Mouse (Mus musculus) erythroblast, embryonic 14.5 days (primary cell): ENCODE results near the gene Oas1e. TPM values are rescaled to one million over a fixed set of nuclear protein-coding genes. Genes with fewer than 3 reads are reported as not detected.
"Not testable (repeated sequence)": the region's sequence is repeated elsewhere in the genome, so short reads cannot be mapped to it uniquely, and the experiment has no call there.

Source experiments
- H3K27me3 ChIP-seq: 2 replicates; pipeline ENCODE4 v1.6.1; 2012; ENCODE audit warnings: inconsistent platforms; ENCODE audit not compliant: control insufficient read depth
- H3K36me3 ChIP-seq: 2 replicates; pipeline ENCODE4 v1.6.1; 2012; ENCODE audit warnings: mild to moderate bottlenecking, inconsistent platforms; ENCODE audit not compliant: control insufficient read depth
- H3K4me1 ChIP-seq: 2 replicates; pipeline ENCODE4 v1.6.1; 2012; ENCODE audit warnings: inconsistent platforms; ENCODE audit not compliant: control insufficient read depth
- H3K4me3 ChIP-seq: replicated peaks from 2 replicates; pipeline ENCODE3; 2012; ENCODE audit warnings: moderate library complexity, mild to moderate bottlenecking, inconsistent platforms
- H3K9me3 ChIP-seq: 2 replicates; pipeline ENCODE4 v1.6.1; 2012; ENCODE audit warnings: low read length, inconsistent platforms, mixed read lengths; ENCODE audit not compliant: control insufficient read depth
- GATA1 ChIP-seq: IDR thresholded peaks from 2 replicates; pipeline ENCODE4 v1.6.1; 2012; ENCODE audit warnings: low read length, inconsistent platforms, mixed read lengths
- TAL1 ChIP-seq: IDR thresholded peaks from 3 replicates; pipeline ENCODE4 v1.6.1; 2012; ENCODE audit warnings: low read length, inconsistent platforms, mixed read lengths
- polyA plus RNA-seq: library from polyadenylated mRNA; stranded (reverse); fragments of >175 nt; gene quantifications from 2 replicates; pipeline ENCODE4 v1.2.3, GENCODE M21; 2012

The Oas1e gene
- not detected in 2 replicates for polyA plus RNA-seq

DNA sequence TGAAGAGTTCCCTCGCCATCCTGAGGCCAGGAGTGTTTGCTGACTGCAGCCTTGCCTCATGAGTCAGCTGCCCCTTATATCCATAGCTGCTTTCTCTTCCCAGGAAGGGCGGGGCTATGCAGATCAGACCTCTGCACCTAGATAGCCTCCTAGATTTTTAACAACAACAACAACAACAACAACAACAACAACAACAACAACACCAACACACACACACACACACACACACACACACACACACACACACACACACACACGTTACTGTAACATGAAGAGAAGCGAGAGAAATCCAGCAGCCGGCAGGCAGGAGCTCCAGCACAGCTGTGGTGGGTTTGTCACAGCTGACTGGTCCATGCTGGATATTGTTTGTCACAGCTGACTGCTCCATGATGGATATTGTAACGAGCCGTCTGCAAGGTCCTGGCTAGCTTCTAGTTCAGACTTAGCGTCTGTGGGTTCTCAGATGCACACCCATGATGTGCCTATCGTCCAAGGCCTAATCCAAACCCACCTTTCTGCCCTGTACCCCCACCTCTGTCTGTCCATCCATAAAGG lies at the start of gene Oas1e:
TSS of gene Oas1e (minus strand) at position 51 of the 555 bp plus-strand sequence.
- not testable (repeated sequence) for H3K27me3 ChIP-seq, H3K36me3 ChIP-seq, H3K4me3 ChIP-seq, H3K9me3 ChIP-seq, H3K4me1 ChIP-seq

DNA sequence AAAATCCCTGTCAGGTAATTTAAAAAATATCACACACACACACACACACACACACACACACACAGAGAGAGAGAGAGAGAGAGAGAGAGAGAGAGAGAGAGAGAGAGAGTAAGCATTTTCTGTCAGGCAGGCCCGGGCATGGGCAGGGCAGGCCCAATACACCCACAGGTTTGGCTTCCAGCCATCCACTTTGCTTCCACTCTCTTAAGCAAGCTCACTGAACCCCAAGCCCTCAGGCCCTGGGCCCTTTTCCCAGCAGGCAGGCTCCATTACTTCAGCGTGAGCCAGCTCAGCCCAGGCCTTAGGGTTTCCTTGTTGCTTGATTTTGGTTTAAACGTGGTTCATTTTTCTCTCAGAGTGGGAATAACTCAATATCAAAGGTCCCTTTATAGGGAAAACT lies 49.4 kb upstream of the Oas1e start:
- TF ChIP-seq TAL1, result no peak
- TF ChIP-seq GATA1, result no peak
- Histone ChIP-seq H3K9me3 (no peaks in the 10 kb centered on the region), H3K4me1 (no peaks in the 10 kb centered on the region), H3K4me3 (no peak overlapping the region), H3K27me3 (no peaks in the 10 kb centered on the region), H3K36me3 (no peaks in the 10 kb centered on the region)

DNA sequence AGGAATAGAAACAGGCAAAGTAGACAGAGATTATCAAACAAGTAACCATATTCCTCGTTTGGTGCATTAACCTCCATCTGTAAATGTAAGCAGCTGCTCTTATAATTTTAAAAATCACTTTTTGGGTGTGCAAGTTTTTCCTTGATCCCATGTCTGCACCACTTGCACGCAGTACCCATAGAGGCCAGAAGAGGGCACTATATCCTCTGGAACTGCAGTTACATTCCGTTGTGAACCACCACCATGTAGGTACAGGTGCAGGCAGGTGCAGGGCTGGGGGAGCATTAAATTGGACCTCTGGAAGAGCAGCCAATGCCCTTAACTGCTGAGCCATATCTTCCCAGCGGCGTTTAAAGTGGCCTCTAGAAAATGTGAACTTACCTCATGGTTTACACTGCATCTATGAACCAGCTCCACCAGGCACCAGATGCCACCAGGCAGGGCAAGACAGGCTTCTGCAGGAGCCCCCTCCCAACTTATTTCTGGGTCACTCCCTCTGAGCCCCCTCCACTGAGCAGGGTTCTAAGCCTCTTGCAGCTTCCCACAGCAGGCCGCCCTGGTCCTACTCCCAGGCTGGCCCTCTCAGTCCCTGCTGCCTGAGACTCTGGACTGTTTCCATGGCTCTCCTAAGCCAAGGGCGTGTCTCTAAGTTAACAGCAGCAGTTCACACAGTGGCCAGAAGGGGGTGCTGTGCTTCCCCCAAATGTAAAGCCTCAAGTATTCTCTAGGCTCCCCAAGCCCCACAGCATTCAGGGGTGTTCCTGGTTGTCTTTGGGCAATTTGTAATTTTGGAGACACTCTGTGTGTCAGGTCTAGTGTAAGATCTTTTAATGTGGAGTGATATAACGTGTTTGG lies 41.6 kb upstream of the Oas1e start:
- H3K9me3 ChIP-seq, result no peaks in the 10 kb centered on the region
- H3K36me3 ChIP-seq, result no peaks in the 10 kb centered on the region
- H3K4me1 ChIP-seq, result no peaks in the 10 kb centered on the region
- TF ChIP-seq GATA1, result no peak
- TF ChIP-seq TAL1, result no peak
- no peak overlapping the region for H3K4me3 ChIP-seq
- peaks cover 6% of the 10 kb centered on the region; the same call in 1 of the 2 replicates for H3K27me3 ChIP-seq

DNA sequence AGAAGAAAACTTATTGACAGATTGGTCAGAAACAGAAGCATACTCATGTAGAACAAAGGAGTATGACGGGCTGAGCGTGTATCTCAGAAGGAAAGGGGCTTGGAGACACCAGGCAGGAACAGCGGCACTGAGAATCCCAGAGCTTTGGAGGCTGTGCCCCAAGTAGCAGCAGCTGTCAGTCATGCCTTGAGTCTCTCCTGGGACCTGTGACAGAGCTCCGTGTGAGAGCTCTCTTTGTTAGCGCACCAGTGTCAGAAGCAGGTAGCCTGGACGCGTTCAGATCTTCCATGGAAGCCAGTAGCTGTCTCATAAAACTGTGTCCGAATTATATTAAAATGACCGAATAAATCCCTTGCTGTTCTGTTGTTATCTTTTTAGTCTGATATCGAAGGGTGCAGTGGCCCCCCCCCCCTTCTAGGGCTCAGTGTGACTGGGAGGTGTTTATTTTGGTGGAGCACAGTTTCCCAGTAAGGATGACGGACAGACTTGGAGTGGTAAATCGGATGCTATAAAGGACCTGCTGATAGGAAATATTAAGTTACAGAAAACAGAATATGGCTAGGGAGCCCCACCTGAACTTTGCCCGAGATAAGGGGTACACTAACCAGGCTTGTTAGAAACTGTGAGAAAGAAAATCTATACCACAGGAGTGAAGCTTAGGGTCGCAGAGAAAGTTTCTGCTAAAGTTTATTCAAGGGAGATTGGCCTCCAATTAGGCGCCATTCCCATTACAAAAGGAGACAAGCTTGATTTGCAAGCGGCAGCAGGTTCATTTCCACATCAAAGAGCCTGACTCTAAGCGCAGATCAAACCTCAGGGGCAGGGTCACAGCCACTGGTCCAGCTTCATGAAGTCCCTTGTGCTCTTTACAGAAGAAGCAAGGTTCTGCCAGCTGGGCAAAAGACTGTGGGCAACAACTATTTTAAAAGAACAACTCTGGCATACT lies 38.3 kb upstream of the Oas1e start:
- Histone ChIP-seq H3K36me3 (no peaks in the 10 kb centered on the region), H3K4me3 (no peak overlapping the region), H3K27me3 (peaks cover 6% of the 10 kb centered on the region; the same call in 1 of the 2 replicates), H3K9me3 (peaks cover 8% of the 10 kb centered on the region), H3K4me1 (no peaks in the 10 kb centered on the region)
- TF ChIP-seq TAL1 (no peak), GATA1 (no peak)

DNA sequence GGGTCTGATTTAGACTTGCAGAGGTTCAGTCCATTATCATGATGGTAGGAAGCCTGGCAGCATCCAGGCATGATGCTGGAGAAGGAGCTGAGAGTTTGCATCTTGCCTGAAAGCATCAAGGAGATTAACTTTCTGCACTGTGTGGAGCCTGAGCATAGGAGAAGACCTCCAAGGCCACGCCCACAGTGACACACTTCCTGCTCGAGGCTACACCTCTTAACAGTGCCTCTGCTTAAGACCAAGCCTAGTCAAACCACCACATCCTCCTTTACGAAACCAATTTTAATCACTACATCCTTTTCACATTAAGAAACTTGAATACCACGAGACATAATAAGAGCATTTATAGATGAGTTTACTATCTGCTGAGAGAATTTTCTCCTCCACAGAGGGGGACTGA lies 35.7 kb upstream of the Oas1e start:
- no peak overlapping the region for H3K4me3 ChIP-seq
- peaks cover 8% of the 10 kb centered on the region for H3K9me3 ChIP-seq
- H3K36me3 ChIP-seq, result no peaks in the 10 kb centered on the region
- H3K27me3 ChIP-seq, result peaks cover 6% of the 10 kb centered on the region; the same call in 1 of the 2 replicates
- TF ChIP-seq GATA1 (no peak), TAL1 (no peak)
- no peaks in the 10 kb centered on the region for H3K4me1 ChIP-seq

DNA sequence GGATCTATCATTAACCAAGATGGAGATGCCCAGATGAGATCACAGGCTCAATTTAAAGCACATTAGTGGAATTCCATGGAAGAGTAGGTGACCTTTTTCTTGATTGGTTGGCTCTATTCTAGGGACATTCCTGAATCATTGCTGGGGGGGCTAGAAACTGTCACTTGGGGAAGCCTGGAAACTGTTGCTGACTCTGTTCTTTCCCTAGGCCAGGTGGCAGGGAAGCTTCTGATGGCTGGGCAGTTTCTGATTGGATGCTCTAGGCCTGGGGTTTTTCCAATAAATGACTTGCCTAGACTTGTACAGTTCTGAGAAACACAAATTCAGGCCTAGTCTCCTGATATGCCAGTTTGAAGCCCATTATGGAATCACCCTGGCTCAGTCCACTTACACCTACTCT lies 23.7 kb upstream of the Oas1e start:
- Histone ChIP-seq H3K4me1 (no peaks in the 10 kb centered on the region), H3K27me3 (no peaks in the 10 kb centered on the region), H3K36me3 (no peaks in the 10 kb centered on the region), H3K4me3 (no peak overlapping the region), H3K9me3 (peaks cover 8% of the 10 kb centered on the region)
- TF ChIP-seq GATA1 (no peak), TAL1 (no peak)

DNA sequence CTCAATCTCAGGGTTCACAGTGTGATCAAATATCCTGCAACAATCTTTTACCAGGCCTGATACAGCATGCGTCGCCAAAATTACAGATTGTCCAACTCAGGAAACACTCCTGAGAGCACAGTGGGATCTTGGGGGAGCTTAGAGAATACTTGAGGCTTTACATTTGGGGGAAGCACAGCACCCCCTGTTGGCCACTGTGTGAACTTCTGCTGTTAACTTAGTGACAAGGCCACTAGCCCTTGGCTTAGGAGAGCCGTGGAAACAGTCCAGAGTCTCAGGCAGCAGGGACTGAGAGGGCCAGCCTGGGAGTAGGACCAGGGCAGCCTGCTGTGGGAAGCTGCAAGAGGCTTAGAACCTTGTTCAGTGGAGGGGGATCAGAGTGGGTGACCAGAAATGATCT lies 20.6 kb upstream of the Oas1e start:
- peaks cover 8% of the 10 kb centered on the region for H3K9me3 ChIP-seq
- no peak for TF ChIP-seq GATA1
- TF ChIP-seq TAL1, result no peak
- H3K4me1 ChIP-seq, result peaks cover 14% of the 10 kb centered on the region
- no peak overlapping the region for H3K4me3 ChIP-seq
- no peaks in the 10 kb centered on the region for H3K27me3 ChIP-seq
- H3K36me3 ChIP-seq, result no peaks in the 10 kb centered on the region

DNA sequence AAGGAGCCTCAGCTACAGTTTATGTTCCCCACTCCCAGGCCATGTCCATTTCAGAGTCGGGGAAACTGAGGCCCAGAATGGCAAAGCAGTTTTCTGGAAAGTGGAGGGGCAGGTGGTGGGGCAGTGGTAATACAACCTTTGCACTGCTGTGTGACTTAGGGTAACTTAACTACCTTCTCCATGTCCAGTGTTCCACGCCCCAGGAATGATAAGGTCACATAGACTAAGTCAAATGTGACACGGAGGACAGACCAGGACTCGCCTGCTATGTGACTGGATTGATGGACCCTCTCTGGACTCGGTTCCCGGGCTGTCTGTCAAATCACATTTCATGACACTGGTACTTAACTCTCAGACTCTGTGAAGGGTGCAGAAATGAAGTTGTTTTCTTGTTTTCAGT lies 17.7 kb upstream of the Oas1e start:
- Histone ChIP-seq H3K9me3 (no peaks in the 10 kb centered on the region), H3K4me1 (peaks cover 14% of the 10 kb centered on the region), H3K27me3 (no peaks in the 10 kb centered on the region), H3K4me3 (peak overlapping the region; percentile 68), H3K36me3 (no peaks in the 10 kb centered on the region)
- TF ChIP-seq GATA1, result no peak
- no peak for TF ChIP-seq TAL1
